Mouse (Mus musculus) bone marrow macrophage, adult 2 months (primary cell): ENCODE data around the gene Pkd1l3. TPM values are rescaled to one million over a fixed set of nuclear protein-coding genes. Genes with fewer than 3 reads are reported as not detected.

Experiments
- H3K27ac ChIP-seq: 2 replicates; pipeline ENCODE4 v1.5.1; 2012; ENCODE audit warnings: low read depth, low read length; ENCODE audit not compliant: insufficient read depth
- H3K4me1 ChIP-seq: 2 replicates; pipeline ENCODE4 v1.6.1; 2012; ENCODE audit warnings: low read length; ENCODE audit not compliant: control insufficient read depth, insufficient read depth
- H3K4me3 ChIP-seq: 2 replicates; pipeline ENCODE4 v1.5.1; 2012; ENCODE audit warnings: mild to moderate bottlenecking, low read length, moderate library complexity; ENCODE audit not compliant: insufficient read depth
- CTCF ChIP-seq: IDR thresholded peaks from 2 replicates; pipeline ENCODE4 v1.5.1; 2012; ENCODE audit warnings: low read depth, mild to moderate bottlenecking, low read length, moderate library complexity
- POLR2A ChIP-seq: IDR thresholded peaks from 2 replicates; pipeline ENCODE4 v1.6.1; 2012; ENCODE audit warnings: mild to moderate bottlenecking, low read depth, low read length, borderline replicate concordance
- polyA plus RNA-seq: library from polyadenylated mRNA; stranded (reverse); fragments of >200 nt; gene quantifications from 2 replicates; pipeline ENCODE4 v1.2.4, GENCODE M21; 2012; ENCODE audit not compliant: missing spikeins, insufficient read depth, insufficient read length

The Pkd1l3 gene
- not detected in 2 replicates for polyA plus RNA-seq

GRCm38 (mm10) chr8:109614243-109615210 is at the start of gene Pkd1l3:
Pkd1l3 (plus strand) TSS chr8:109614517.
- TF ChIP-seq CTCF: no peak
- no peak for TF ChIP-seq POLR2A
- Histone ChIP-seq H3K4me1 (no peaks in the 10 kb centered on the region), H3K27ac (no peak within 1 kb of the TSS), H3K4me3 (peak within 1 kb of the TSS; percentile 71)

GRCm38 (mm10) chr8:109564766-109565165 is 49.6 kb upstream of the Pkd1l3 start:
- TF ChIP-seq CTCF (no peak), POLR2A (no peak)
- peaks cover 16% of the 10 kb centered on the region for H3K4me1 ChIP-seq
- H3K27ac ChIP-seq: peak overlapping the region; percentile 98
- peak overlapping the region; percentile 98 for H3K4me3 ChIP-seq

- no peak for TF ChIP-seq CTCF
- TF ChIP-seq POLR2A: no peak
- H3K4me1 ChIP-seq: peaks cover 16% of the 10 kb centered on the region
- peak within 1 kb of the TSS; percentile 98 for H3K4me3 ChIP-seq
- H3K27ac ChIP-seq: peak within 1 kb of the TSS; percentile 98
These were observed 48.6 kb upstream of the Pkd1l3 start, which contains the start of the genes Dhx38 and Txnl4b for GRCm38 (mm10) chr8:109565498-109566333. Dhx38 (minus strand) TSS chr8:109565861. Txnl4b (plus strand) TSS chr8:109565892.

GRCm38 (mm10) chr8:109571139-109571538 is 43.2 kb upstream of the Pkd1l3 start:
- Histone ChIP-seq H3K27ac (no peak overlapping the region), H3K4me1 (peaks cover 9% of the 10 kb centered on the region), H3K4me3 (no peak overlapping the region)
- TF ChIP-seq POLR2A: no peak
- TF ChIP-seq CTCF: no peak

- Histone ChIP-seq H3K4me1 (peaks cover 10% of the 10 kb centered on the region), H3K4me3 (no peak overlapping the region), H3K27ac (no peak overlapping the region)
- no peak for TF ChIP-seq POLR2A
- no peak for TF ChIP-seq CTCF
These were observed 38.0 kb upstream of the Pkd1l3 start for GRCm38 (mm10) chr8:109576311-109576710.

GRCm38 (mm10) chr8:109578900-109579301 is 35.4 kb upstream of the Pkd1l3 start, which contains the start of gene Hp:
Hp (minus strand) TSS chr8:109579172.
- no peak for TF ChIP-seq POLR2A
- TF ChIP-seq CTCF: no peak
- H3K4me3 ChIP-seq: no peak within 1 kb of the TSS; the same call in 1 of the 2 replicates
- peaks cover 10% of the 10 kb centered on the region for H3K4me1 ChIP-seq
- peak within 1 kb of the TSS; percentile 49 for H3K27ac ChIP-seq

- H3K27ac ChIP-seq: no peak overlapping the region
- no peak for TF ChIP-seq CTCF
- TF ChIP-seq POLR2A: no peak
- no peak overlapping the region for H3K4me3 ChIP-seq
- H3K4me1 ChIP-seq: peaks cover 21% of the 10 kb centered on the region
These were observed 30.0 kb upstream of the Pkd1l3 start for GRCm38 (mm10) chr8:109584293-109584692.

DNA sequence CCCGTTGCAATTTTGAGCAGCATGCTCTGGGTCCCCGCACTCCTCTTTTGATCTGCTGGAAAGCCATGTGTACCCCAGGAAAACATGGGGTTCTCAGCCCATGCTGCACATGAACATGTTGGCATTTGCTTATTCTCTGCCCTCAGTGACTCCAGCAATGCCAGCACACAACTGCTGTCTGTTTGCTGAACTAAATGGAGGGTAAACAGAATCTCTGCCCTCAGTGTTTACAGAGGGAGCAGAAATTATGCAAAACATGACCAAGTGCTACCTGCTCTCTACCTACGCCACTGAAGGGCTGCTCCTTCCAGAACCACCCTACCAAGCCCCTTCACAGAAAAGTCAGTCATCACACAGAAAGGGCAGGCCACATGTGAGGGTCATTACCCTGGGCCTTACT is 29.5 kb upstream of the Pkd1l3 start:
- H3K27ac ChIP-seq: peak overlapping the region; percentile 29; the same call in 1 of the 2 replicates
- TF ChIP-seq POLR2A: no peak
- TF ChIP-seq CTCF: no peak
- no peak overlapping the region for H3K4me3 ChIP-seq
- peaks cover 17% of the 10 kb centered on the region for H3K4me1 ChIP-seq

DNA sequence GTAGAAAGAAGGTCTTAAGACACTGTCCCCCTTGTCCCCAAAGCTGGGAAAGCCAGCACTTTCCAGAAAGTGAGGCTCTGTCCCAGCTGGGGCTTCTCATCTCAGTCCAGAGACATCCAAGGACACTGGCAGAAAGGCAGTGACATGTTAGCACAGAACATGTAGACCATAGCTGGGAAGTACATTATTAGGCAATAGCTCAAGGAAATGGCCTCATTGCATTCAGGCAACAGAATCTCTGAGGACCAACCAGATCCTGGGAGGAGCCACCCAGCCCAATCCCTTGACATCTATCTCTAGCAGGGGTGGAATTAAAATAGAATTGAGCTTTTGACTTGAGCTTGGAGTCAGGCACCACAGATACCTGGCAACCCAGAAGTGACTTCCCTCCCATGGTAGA is 28.7 kb upstream of the Pkd1l3 start:
- Histone ChIP-seq H3K4me3 (no peak overlapping the region), H3K4me1 (peaks cover 17% of the 10 kb centered on the region), H3K27ac (peak overlapping the region; percentile 29)
- TF ChIP-seq POLR2A (no peak), CTCF (no peak)
